Mouse (Mus musculus): Measurements from ENCODE around the gene Mtor. TPM values are rescaled to one million over a fixed set of nuclear protein-coding genes. Genes with fewer than 3 reads are reported as not detected.
A peak's percentile ranks its signal among the peaks of the same experiment; 100 is the strongest.

Mtor gene
- polyA plus RNA-seq, 1 experiment, result 9.4 TPM

DNA sequence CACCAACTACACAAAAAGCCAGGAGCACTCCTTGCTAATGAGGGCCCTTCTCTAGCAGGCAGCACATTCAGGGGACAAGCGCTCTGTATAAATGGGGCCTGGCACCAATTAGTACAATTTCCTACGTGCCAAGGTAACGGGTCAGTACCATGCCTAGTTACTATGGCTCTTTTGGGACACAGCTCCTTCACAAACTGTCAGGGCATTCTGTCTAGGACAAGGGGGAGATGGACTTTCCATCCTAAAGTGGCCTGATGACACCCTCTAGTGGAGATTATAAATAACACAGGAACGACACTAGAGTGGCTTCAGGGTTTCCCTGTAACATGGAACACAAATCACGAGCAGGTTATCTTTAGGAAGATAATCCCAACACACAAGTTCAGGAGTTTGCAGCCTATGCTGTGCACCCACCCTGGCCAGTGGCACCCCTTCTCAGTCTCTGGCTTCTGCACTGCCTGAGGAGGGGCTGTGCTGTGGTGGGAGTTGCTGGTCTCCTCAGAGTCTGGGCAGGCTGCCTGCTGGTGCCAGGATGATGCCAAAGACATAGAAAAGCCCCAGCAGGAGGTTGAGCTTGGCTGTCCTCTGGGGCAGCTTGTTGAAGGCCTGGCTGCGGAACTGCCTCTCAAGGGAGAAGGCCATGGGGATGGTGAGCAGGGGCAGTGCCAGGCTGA lies 12.6 kb upstream of the Mtor start:
- 77% methylated on average over 6 of the region's 6 CpGs for WGBS

DNA sequence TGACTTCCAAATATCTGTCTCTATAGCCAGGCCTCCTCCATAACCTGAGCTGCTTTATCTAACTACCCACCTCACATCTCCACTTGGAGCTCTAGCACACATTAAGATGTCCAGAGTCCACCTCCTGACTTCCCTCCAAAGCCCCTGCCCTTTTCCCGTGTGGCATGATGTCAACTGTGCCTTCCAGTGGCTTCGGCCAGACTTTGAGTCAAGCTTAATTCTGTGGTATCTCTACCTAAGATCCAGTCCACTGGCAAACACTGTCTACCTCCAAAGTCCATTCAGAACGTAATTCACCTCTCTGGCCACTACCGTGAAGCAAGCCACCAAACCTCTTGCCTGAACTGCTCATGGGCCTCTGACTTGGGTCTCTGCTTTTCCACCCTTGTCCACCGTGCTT lies 6.5 kb upstream of the Mtor start:
- no peak for DNase-seq (ENCODE audit: low read depth, low spot score)
- 91% methylated on average over 5 of the region's 5 CpGs for WGBS

More for the DNA sequence above, 12.6 kb upstream of the Mtor start:
- no peak for DNase-seq (ENCODE audit: low read depth, low spot score)

DNA sequence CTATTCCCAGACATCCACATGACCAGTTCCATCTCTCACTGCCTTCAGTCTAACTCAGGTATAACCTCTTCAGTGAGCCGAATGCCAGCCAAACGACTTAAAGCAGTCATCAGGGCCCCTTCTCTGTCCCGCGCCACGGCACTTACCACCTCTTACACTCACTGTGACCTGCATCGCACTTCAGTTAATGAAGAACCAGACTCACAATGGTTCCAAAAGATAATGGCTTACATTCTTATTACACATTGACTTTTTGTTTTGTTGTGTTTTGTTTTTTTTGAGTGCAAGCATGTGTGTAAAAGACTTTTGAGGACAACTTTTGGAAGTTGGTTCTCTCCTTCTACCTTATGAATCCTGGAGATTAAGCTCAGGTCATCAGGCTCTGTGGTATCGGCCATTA lies 5.8 kb upstream of the Mtor start:
- 91% methylated on average over 7 of the region's 7 CpGs for WGBS
- no peak for DNase-seq (ENCODE audit: low read depth, low spot score)

DNA sequence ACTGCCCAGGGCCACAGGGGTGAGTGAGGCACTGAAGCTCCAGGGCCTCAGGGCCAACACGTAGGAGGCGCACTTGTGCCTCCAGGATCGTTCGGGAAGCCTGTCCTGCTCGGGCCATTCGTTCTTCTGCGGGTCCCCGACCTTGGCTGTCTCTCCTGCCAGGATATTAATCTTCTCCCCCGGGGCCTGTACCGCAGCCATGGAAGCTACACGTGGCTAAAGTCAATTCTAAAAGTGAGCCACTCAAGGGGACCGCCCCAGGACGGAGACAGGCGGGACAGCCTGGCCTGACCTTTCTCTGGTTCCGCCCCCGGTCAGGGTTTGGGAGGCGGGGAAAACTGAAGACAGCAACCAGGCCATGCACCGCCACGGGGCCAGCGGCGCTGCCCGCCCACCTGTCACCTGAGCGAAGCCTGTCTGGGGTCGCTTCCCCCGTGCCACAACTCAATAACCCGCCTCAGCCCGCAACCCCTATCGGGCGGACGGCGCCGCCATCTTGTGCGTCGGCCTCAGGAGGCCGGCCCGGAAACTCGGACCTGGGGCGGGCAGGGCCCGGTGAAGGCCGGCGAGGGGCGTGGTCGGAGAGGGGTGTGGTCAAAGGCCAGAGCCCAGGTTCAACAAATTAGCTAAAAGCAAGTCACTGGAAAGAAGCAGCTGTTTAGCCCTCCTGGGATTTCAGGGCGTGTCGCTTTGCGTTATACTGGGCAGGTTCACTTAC lies 4.0 kb upstream of the Mtor start, which contains the start of gene Ubiad1:
Gene Ubiad1 (minus strand): TSS at position 522 of the 718 bp plus-strand sequence.
- DNase-seq (ENCODE audit: low read depth, low spot score), result peak; percentile 75
- WGBS, result under 1% methylated on average over 46 of the region's 46 CpGs

DNA sequence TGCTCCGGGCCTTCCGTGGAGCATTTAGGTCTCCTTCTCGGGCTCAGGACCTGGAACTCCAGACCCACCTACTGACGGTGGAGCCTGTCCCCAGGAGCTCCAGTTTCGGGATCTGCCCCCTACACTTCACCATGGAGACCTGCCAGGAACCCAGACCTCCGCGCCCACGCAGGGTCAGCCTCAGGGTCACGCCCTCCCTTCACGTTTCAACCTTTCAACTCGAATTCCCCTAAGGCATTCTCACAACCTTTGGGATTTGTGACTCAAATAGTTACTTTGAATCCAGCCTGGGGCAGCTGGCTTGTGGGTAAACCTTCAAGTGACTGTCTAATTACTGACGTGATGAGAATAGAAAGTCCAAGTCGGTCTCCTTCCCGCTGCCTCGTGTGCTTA lies 438 bp downstream of the Mtor start:
- DNase-seq (ENCODE audit: low read depth, low spot score), result no peak
- WGBS, result under 1% methylated on average over 15 of the region's 15 CpGs

DNA sequence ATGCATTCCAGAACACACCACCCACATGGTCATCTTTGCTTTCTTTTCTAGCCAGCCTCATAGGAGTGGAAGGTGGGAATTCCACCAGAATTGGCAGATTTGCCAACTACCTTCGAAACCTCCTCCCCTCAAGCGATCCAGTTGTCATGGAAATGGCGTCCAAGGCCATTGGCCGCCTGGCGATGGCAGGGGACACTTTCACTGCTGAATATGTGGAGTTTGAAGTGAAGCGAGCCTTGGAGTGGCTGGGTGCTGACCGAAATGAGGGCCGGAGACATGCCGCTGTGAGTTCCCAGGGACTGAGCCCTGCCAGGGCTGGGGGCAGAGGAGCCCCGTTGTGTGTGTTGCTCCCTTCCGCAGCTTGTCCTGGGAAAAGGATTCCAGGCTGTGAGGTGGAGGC lies 5.3 kb downstream of the Mtor start:
- WGBS, result 93% methylated on average over 11 of the region's 11 CpGs
- DNase-seq (ENCODE audit: low read depth, low spot score), result no peak

DNA sequence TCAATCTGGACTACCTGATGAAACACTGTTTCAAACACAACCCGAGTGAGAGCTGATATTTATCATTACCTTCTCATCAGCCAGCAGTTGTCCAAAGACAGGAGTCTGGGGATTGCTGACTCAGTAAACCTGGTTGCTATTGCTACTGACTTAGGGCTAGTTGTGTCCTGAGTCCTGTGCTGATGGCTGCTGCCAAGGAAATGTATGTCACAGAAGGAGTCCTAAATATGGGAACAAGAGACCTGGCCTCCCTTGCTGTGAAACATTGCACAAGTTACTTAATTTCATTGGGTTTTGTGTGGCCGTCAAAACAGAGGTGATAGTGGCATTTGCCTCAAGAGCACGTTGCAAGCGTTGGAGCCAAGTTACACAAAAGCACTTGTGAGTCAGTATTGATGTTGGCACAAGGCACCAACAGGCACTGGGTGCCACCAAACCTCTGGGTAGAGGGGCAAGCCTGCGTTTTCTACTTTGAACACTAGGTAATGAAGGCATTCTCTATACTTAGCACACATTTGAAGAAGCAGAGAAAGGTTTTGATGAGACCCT lies 7.1 kb downstream of the Mtor start:
- DNase-seq (ENCODE audit: low read depth, low spot score), result no peak

DNA sequence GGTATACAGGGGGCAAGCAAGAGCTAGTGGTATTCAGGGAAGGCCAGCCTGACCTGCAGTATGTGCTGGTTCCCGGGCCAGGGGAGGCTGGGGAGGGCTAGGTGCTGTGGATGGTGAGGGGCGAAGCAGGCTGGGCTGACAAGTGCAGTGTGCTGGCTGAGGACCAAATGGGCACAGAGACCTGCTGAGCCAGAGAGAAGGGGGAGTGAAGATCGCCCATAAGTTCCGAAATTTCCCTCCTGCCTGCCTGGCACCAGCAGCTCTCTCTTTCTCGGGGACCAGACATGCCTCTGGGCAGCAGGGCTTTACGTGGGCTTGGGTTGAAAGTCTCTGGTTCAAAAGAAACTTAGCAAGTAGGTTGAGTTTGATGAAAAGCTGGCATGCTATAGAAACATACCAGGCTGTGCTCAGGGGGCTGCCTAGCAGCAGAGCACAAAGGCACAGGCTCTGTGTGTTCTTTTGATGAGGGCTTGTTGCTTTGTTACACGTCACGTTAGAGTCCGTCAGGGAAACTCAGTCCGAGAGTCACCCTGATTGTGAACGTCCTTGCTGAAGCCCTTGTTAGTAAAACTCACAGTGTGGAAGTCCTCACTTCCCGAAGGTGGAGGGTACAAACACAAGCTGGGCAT lies 12.4 kb downstream of the Mtor start:
- WGBS, result 93% methylated on average over 12 of the region's 12 CpGs
- no peak for DNase-seq (ENCODE audit: low read depth, low spot score)

More for the DNA sequence above, 7.1 kb downstream of the Mtor start:
- WGBS, result 84% methylated on average over 5 of the region's 5 CpGs

DNA sequence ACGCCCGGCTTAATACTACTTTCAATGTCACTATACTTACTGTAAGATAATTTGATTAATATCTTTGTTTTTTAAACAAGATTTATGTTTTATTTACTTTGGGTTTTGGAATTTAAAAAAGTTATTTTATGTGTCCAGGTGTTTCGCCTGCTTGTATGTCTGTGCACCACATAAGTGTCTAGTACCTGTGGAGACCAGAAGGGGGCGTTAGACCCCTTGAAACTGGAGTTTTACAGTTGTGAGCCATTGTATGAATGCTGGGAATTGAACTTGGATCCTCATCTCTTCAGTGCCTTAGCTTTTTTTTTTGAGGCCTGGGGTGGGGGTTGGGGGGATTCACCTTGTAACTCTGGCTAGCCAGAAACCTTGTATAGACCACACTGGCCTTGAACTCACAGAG lies 13.4 kb downstream of the Mtor start:
- DNase-seq (ENCODE audit: low read depth, low spot score), result no peak
- WGBS, result 86% methylated on average over 4 of the region's 4 CpGs

DNA sequence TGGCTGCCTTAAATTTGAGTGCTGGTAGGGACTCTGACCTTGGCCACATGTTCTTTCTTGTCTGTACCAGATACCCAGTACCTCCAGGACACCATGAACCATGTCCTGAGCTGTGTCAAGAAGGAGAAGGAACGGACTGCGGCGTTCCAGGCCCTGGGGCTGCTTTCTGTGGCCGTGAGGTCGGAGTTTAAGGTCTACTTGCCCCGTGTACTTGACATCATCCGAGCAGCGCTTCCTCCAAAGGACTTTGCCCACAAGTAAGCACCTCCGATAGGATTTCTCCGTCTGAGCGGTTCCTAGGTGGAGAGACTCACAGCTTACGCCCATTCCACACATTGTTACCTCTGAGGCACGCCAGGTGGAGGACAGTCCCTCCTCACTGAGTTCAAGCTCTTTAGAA lies 14.3 kb downstream of the Mtor start:
- no peak for DNase-seq (ENCODE audit: low read depth, low spot score)
- 94% methylated on average over 13 of the region's 13 CpGs for WGBS

DNA sequence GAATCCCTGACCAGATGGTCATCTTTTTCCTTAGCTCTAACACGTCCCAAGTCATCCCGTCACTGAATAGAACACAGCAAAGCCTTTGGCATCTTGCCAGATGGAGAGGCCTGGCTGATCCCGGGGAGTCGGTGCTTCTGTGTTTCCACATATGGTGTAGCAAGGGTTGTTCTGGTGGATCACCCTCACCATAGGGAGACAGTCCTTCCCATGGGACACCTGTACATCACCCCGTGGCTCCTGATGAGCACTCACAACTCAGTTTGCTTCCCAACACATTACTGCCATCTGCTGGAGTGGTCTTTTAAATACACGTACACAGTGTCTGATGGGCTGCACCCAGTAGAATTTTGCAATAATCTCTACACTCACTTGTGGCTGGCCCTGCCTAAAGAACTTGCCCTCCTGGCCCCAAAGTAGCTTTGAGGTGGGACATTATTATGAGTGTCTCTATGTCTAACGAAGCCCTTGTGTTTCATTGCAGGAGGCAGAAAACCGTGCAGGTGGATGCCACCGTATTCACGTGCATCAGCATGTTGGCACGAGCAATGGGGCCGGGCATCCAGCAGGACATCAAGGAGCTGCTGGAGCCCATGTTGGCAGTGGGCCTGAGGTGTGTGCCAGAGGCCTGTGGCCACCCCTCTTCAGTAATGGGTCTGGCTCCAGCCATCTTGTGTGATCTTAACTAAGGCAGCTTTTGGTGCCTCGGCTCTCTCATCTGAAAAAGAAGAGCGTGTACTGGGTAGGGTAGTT lies 15.0 kb downstream of the Mtor start:
- DNase-seq (ENCODE audit: low read depth, low spot score), result no peak
- 69% methylated on average over 14 of the region's 14 CpGs for WGBS

DNA sequence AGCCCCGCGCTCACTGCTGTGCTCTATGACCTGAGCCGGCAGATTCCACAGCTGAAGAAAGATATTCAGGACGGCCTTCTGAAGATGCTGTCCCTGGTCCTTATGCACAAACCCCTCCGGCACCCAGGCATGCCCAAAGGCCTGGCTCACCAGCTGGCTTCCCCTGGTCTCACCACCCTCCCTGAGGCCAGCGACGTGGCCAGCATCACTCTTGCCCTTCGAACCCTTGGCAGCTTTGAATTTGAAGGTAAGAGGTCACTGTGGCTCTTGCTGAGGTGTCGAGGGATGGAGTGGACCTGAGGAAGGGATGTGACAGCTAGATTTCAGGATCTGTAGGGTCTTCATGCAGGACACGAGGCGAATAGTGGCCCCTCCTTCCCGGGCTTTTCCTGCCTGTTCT lies 15.9 kb downstream of the Mtor start:
- WGBS, result 88% methylated on average over 12 of the region's 12 CpGs
- DNase-seq (ENCODE audit: low read depth, low spot score), result no peak

DNA sequence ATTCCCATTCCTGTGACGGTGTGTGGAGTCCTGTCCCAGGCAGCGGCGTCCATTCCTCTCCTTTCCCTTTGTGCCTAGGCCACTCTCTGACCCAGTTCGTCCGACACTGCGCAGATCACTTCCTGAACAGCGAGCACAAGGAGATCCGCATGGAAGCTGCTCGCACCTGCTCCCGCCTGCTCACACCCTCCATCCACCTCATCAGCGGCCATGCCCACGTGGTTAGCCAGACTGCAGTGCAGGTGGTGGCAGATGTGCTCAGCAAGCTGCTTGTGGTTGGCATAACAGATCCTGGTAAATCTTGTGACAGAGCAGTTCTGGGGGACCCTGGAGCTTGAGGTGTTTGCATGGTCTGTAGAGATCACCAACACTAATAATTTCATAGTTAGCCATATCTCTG lies 16.5 kb downstream of the Mtor start:
- no peak for DNase-seq (ENCODE audit: low read depth, low spot score)
- 94% methylated on average over 12 of the region's 12 CpGs for WGBS

DNA sequence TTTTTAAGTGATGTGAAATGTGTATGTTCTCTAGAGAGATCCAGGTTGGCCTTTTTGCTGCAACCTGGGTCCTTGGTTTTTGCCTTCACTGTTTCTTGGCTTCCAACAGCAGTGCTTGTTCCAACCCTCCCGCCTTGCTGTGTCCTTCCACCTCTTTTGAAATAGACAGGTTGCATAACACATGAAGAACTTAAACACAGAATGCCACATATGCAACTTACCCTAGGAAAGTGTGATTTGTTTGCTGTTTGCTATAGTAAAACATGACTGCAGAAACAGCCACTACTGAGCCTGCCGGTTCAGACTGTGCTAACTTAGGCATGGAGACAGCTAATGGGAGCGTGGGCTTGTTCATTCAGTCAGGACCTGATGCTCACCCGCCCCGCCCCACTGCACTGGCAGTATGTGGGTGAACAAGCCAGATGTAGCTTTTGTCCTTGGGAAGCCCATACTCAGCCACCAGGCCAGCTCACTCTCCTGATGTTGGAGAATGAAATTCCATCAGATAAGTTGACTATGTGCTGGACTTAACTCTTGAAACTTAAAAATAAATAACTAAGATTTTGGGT lies 18.2 kb downstream of the Mtor start:
- DNase-seq (ENCODE audit: low read depth, low spot score), result no peak
- 92% methylated on average over 5 of the region's 5 CpGs for WGBS

DNA sequence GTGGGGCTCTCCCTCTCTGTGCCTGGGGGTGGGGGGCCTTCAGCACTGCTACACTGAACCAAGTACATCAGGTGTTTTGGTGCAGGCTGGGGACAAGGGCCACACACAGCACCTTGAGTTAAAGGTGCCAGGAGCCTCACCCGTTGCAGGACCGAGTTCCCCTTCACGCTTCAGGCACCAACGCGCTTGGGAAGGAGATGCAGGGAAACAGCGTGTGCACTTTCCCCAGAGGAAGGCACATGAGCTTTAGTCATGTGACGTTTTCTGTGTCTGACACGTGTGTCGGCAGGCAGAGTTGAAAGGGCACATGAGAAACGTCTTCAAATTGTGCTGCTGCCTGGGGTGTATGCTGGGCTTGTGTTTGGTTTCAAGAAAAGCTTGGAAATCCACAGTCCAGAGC lies 20.0 kb downstream of the Mtor start:
- no peak for DNase-seq (ENCODE audit: low read depth, low spot score)
- 91% methylated on average over 10 of the region's 10 CpGs for whole genome bisulfite sequencing

DNA sequence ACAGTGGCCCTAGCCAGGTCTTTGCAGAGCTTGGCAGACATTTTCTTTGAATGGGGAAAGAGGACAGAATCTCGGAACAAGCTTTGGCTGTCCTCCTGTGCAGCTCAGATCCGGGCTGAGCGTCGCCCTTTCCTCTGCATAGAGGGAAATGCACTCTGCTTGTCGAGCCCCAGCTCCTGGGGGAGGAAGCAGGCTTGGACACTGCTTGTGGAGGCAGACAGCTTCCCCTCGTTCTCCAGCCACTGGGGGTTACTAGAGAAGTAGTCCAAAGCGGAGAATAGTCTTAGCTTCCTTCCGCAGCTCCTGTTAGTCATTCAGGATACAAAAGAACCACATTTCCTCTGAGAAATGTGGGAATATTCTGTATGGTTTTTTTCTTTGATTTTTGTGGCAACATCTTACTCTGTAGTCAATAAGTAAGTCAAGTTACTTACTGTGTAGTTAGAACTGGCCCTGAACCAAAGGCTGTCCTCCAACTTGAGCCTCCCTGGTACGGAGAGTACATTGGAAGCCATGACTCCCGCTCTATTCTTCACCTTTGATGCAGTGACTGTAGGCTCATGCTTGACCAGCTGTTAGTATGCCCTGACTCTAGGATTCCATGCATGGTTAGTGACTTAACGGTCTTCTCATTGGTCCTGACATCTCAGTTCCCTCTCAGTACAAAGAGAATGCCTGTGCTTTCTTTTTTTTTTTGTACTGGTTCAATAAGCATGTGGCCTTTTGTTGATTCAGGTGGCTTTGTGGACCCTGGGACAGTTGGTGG lies 21.3 kb downstream of the Mtor start:
- WGBS, result 89% methylated on average over 11 of the region's 11 CpGs
- no peak for DNase-seq (ENCODE audit: low read depth, low spot score)

DNA sequence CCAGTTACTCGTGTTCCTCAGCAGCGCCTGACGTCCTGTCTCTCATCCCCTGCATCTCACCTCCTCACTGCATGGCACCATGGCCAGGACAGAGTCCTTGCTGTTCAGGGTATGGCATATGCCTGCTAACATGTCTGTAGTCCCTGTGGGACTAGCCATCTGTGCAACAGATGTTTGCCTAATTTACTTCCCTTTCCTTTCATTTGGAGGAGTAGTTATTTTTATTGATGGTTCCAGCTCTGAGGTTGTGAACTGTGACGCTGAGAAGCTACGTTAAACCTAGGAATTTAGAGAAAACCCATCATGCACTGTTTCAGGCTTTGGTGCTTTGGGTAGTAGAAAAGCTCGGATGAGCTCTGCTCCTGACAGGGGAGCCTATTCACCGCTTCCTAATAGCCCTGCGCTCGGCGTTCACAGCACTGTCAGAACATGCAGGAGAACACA lies 23.0 kb downstream of the Mtor start:
- WGBS, result 87% methylated on average over 10 of the region's 10 CpGs
- no peak for DNase-seq (ENCODE audit: low read depth, low spot score)

DNA sequence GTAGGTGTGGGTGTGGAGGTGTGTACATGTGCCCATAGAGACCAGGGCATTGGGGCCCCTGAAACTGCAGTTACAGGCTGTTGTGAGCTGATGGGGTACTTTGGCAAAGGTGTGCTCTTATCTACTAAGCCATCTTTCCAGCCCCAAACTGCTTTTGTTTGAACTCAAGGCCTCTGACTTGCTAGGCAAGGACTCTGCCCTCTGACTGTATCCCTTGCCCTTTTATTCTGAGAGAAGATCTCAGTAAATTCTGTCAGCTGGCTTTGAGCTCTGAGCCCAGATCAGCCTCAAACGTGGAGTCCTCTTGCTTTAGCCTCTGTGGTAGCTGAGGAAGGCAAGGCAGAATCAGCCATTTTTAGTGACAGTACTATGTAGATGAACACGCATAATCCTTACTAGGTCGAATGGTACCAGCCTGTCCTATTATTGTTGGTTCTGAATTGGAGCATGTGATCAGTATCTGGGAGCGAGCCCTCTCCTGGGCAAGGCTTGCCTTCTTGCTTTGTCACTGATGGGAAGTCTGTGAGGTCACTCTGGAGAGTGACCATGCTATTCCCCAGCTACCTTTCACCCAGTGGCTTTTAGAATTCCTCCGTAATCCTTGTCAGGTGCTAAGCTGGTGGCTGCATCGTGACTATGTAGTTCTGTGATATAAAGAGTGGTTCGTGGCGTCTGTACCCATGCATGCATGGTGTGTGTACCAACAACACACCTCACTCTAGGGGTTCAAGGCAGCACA lies 24.2 kb downstream of the Mtor start:
- 92% methylated on average over 8 of the region's 8 CpGs for WGBS
- no peak for DNase-seq (ENCODE audit: low read depth, low spot score)

All from large intestine, adult 2 months (tissue).